Mouse (Mus musculus): ENCODE measurements at regions not wholly inside any gene's neighbourhood (a gene's known extent, or its start where the extent isn't known, plus 50 kb on each side); places are given as distances from the start of the nearest gene placed in this dataset.

GRCm38 (mm10) chr8:128251723-128252122 is 106.7 kb upstream of the Nrp1 start:
- ATAC-seq (replicated peaks; ENCODE audit: low read depth, poor library complexity, severe bottlenecking) = 0 out of 2 replicates have a peak, but pooled peaks have one; percentile 32

GRCm38 (mm10) chr8:128260836-128261235 is 97.6 kb upstream of the Nrp1 start:
- no peak for ATAC-seq (replicated peaks; ENCODE audit: low read depth, poor library complexity, severe bottlenecking)

- no peak for ATAC-seq (replicated peaks; ENCODE audit: low read depth, poor library complexity, severe bottlenecking)
These were observed 97.0 kb upstream of the Nrp1 start for GRCm38 (mm10) chr8:128261367-128261766.

- no peak for ATAC-seq (replicated peaks; ENCODE audit: low read depth, poor library complexity, severe bottlenecking)
These were observed 95.0 kb upstream of the Nrp1 start for GRCm38 (mm10) chr8:128263251-128263947.

- ATAC-seq (replicated peaks; ENCODE audit: low read depth, poor library complexity, severe bottlenecking) = no peak
These were observed 91.1 kb upstream of the Nrp1 start for GRCm38 (mm10) chr8:128267261-128267660.

- ATAC-seq (replicated peaks; ENCODE audit: low read depth, poor library complexity, severe bottlenecking) = peak; percentile 61
These were observed 90.4 kb upstream of the Nrp1 start for GRCm38 (mm10) chr8:128268010-128268409.

GRCm38 (mm10) chr8:128269546-128269945 is 88.9 kb upstream of the Nrp1 start:
- no peak for ATAC-seq (replicated peaks; ENCODE audit: low read depth, poor library complexity, severe bottlenecking)

GRCm38 (mm10) chr8:128272866-128273344 is 85.5 kb upstream of the Nrp1 start:
- 0 out of 2 replicates have a peak, but pooled peaks have one; percentile 29 for ATAC-seq (replicated peaks; ENCODE audit: low read depth, poor library complexity, severe bottlenecking)

- no peak for ATAC-seq (replicated peaks; ENCODE audit: low read depth, poor library complexity, severe bottlenecking)
These were observed 81.9 kb upstream of the Nrp1 start for GRCm38 (mm10) chr8:128276475-128276874.

- ATAC-seq (replicated peaks; ENCODE audit: low read depth, poor library complexity, severe bottlenecking) = peak; percentile 48
These were observed 75.6 kb upstream of the Nrp1 start for GRCm38 (mm10) chr8:128282802-128283201.

GRCm38 (mm10) chr8:128283365-128283764 is 75.0 kb upstream of the Nrp1 start:
- ATAC-seq (replicated peaks; ENCODE audit: low read depth, poor library complexity, severe bottlenecking) = peak; percentile 61

- ATAC-seq (replicated peaks; ENCODE audit: low read depth, poor library complexity, severe bottlenecking) = peak; percentile 53
These were observed 73.6 kb upstream of the Nrp1 start for GRCm38 (mm10) chr8:128284816-128285215.

GRCm38 (mm10) chr8:128290076-128290475 is 68.3 kb upstream of the Nrp1 start:
- ATAC-seq (replicated peaks; ENCODE audit: low read depth, poor library complexity, severe bottlenecking) = no peak

- no peak for ATAC-seq (replicated peaks; ENCODE audit: low read depth, poor library complexity, severe bottlenecking)
These were observed 66.0 kb upstream of the Nrp1 start for GRCm38 (mm10) chr8:128292394-128292793.

GRCm38 (mm10) chr8:128296728-128297380 is 61.5 kb upstream of the Nrp1 start:
- ATAC-seq (replicated peaks; ENCODE audit: low read depth, poor library complexity, severe bottlenecking) = no peak

GRCm38 (mm10) chr8:128302322-128302721 is 56.1 kb upstream of the Nrp1 start:
- peak; percentile 89 for ATAC-seq (replicated peaks; ENCODE audit: low read depth, poor library complexity, severe bottlenecking)
